Mouse (Mus musculus): ENCODE results near the gene Marc2.

DNA sequence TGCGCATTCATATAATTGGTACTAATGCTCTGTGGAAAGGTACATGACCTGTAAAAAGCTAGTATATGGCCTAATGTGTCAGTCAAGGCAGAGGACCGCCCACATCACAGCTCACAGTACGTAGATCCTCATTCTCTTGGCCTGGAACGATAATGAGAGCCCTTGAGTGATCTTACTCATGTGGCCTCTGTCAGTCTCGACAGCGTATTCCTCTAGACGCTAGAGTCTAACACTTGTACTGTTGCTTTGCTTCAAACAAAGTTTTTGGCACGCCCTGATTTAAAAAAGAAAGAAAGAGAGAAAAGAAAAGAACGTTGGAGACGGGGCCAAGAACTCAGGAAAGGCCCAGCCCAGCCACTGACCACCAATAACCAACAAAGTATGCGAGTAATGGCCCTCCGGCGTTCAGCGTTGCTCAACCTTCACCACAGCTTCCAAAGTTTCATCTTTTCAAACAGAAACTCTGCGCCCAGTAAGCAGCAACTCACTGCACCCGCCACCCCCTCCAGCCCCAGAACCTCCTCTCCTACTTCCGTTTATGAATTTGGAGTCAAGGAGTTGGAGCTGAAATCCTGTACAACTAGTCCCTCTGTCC, 37.7 kb downstream of the Marc2 start:
- no peak for TF ChIP-seq CTCF (IDR thresholded peaks at IDR 0.05; ENCODE audit: extremely low read depth, insufficient read length, insufficient replicate concordance, low read depth, low read length)
- no peak for TF ChIP-seq POLR2A (IDR thresholded peaks at IDR 0.05; ENCODE audit: low read depth, low read length)
